Mouse (Mus musculus): ENCODE measurements around the gene Mvb12b.
A peak's percentile ranks its signal among the peaks of the same experiment; 100 is the strongest.

Mvb12b gene

GRCm38 (mm10) chr2:33846635-33847034 lies 41.1 kb downstream of the Mvb12b start:
- DNase-seq: no peak

GRCm38 (mm10) chr2:33843642-33844041 lies 44.1 kb downstream of the Mvb12b start:
- no peak for DNase-seq

GRCm38 (mm10) chr2:33842983-33843577 lies 44.7 kb downstream of the Mvb12b start:
- peak; percentile 93 for DNase-seq

GRCm38 (mm10) chr2:33841980-33842379 lies 45.8 kb downstream of the Mvb12b start:
- DNase-seq: no peak

GRCm38 (mm10) chr2:33840483-33840882 lies 47.3 kb downstream of the Mvb12b start:
- no peak for DNase-seq

- DNase-seq: no peak
Observed at GRCm38 (mm10) chr2:33839252-33839651, 48.5 kb downstream of the Mvb12b start.

GRCm38 (mm10) chr2:33837297-33837696 lies 50.4 kb downstream of the Mvb12b start:
- DNase-seq: no peak

GRCm38 (mm10) chr2:33836660-33837213 lies 51.0 kb downstream of the Mvb12b start:
- no peak for DNase-seq

- DNase-seq: no peak
Observed at GRCm38 (mm10) chr2:33835038-33835437, 52.7 kb downstream of the Mvb12b start.

- DNase-seq: no peak
Observed at GRCm38 (mm10) chr2:33833902-33834301, 53.8 kb downstream of the Mvb12b start.

- DNase-seq: no peak
Observed at GRCm38 (mm10) chr2:33829870-33830269, 57.9 kb downstream of the Mvb12b start.

GRCm38 (mm10) chr2:33826777-33827176 lies 61.0 kb downstream of the Mvb12b start:
- DNase-seq: peak; percentile 97

- no peak for DNase-seq
Observed at GRCm38 (mm10) chr2:33824935-33825514, 62.7 kb downstream of the Mvb12b start.

- peak; percentile 96 for DNase-seq
Observed at GRCm38 (mm10) chr2:33821677-33822607, 65.8 kb downstream of the Mvb12b start.

GRCm38 (mm10) chr2:33820450-33820849 lies 67.3 kb downstream of the Mvb12b start:
- DNase-seq: no peak

GRCm38 (mm10) chr2:33820037-33820436 lies 67.7 kb downstream of the Mvb12b start:
- DNase-seq: no peak

- DNase-seq: no peak
Observed at GRCm38 (mm10) chr2:33818385-33818784, 69.4 kb downstream of the Mvb12b start.

GRCm38 (mm10) chr2:33817663-33818346 lies 69.9 kb downstream of the Mvb12b start:
- no peak for DNase-seq

- DNase-seq: no peak
Observed at GRCm38 (mm10) chr2:33817080-33817479, 70.7 kb downstream of the Mvb12b start.

GRCm38 (mm10) chr2:33814581-33814980 lies 73.2 kb downstream of the Mvb12b start:
- no peak for DNase-seq

- DNase-seq: no peak
Observed at GRCm38 (mm10) chr2:33813501-33814240, 74.1 kb downstream of the Mvb12b start.

- no peak for DNase-seq
Observed at GRCm38 (mm10) chr2:33812980-33813379, 74.8 kb downstream of the Mvb12b start.
